Mouse (Mus musculus) stomach, postnatal 0 days (tissue): ENCODE data around the gene AI413582.

Experiments
- CTCF ChIP-seq: IDR thresholded peaks from 2 replicates; pipeline ENCODE4 v1.5.1; 2016; ENCODE audit warnings: antibody characterized with exemption, low read depth, mild to moderate bottlenecking, moderate library complexity
- EP300 ChIP-seq: optimal IDR thresholded peaks from 2 replicates; pipeline ENCODE3; 2016; ENCODE audit warnings: antibody characterized with exemption

GRCm38 (mm10) chr17:27546574-27547085 is 18.9 kb downstream of the AI413582 start:
- TF ChIP-seq EP300 = no peak
- no peak for TF ChIP-seq CTCF
